Mouse (Mus musculus): Measurements from ENCODE around the gene Dlg3. TPM values are rescaled to one million over a fixed set of nuclear protein-coding genes. Genes with fewer than 3 reads are reported as not detected.

Dlg3 gene
- total and polyA plus RNA-seq, 3 experiments, result 0.05 TPM; not detected in 2

DNA sequence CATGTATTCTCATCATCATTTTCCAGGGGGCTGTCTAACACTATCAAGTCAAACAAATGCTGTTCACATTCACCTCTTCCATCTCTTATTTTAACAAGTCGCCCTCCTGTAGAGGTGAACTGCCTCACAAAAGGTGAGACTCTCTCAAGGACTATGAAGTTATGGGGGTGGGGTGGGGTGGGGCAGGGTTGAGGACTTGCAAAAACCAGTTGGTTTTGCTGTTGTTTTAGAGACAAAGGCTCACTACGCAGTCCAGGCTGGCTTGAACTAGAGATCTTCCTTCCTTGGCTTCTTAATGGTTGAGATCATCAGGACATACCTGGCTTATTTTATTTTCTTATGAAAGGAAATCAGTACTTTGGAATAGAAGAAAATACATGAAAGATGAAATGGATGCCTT lies 65.3 kb downstream of the Dlg3 start:
- Histone ChIP-seq H3K4me1 (ENCODE audit: insufficient read depth, low read depth, low read length) (no peaks in the 10 kb centered on the region), H3K27me3 (ENCODE audit: insufficient read depth, low read length) (no peaks in the 10 kb centered on the region), H3K9me3 (replicated peaks) (no peaks in the 10 kb centered on the region), H3K36me3 (replicated peaks) (no peaks in the 10 kb centered on the region), H3K4me3 (ENCODE audit: low read depth, low read length) (no peak overlapping the region)
- DNase-seq (ENCODE audit: low spot score) (no peak), ATAC-seq (ENCODE audit: extremely low read depth, insufficient number of reproducible peaks, low FRiP score, poor library complexity, severe bottlenecking) (no peak)
- TF ChIP-seq CTCF (IDR thresholded peaks at IDR 0.05; ENCODE audit: low read depth, low read length), result no peak
- no peak for TF ChIP-seq GATA2 (IDR thresholded peaks at IDR 0.05; ENCODE audit: borderline replicate concordance, low read depth, low read length)
- TF ChIP-seq GATA1 (IDR thresholded peaks at IDR 0.05; ENCODE audit: borderline replicate concordance, low read length), result no peak
- TF ChIP-seq POLR2AphosphoS5 (IDR thresholded peaks at IDR 0.05; ENCODE audit: insufficient replicate concordance, low read depth, low read length), result no peak
- TF ChIP-seq TAL1 (conservative IDR thresholded peaks at IDR 0.05; ENCODE audit: low read depth, low read length), result no peak

GRCm38 (mm10) chrX:100839211-100839610 lies 71.7 kb downstream of the Dlg3 start:
- Histone ChIP-seq H3K9me3 (replicated peaks) (no peaks in the 10 kb centered on the region), H3K4me1 (ENCODE audit: insufficient read depth, low read depth, low read length) (no peaks in the 10 kb centered on the region), H3K4me3 (ENCODE audit: low read depth, low read length) (no peak overlapping the region), H3K36me3 (replicated peaks) (no peaks in the 10 kb centered on the region), H3K27me3 (ENCODE audit: insufficient read depth, low read length) (no peaks in the 10 kb centered on the region)
- DNase-seq (ENCODE audit: low spot score), result no peak
- ATAC-seq (ENCODE audit: extremely low read depth, insufficient number of reproducible peaks, low FRiP score, poor library complexity, severe bottlenecking), result no peak
- TF ChIP-seq GATA2 (IDR thresholded peaks at IDR 0.05; ENCODE audit: borderline replicate concordance, low read depth, low read length) (no peak), GATA1 (IDR thresholded peaks at IDR 0.05; ENCODE audit: borderline replicate concordance, low read length) (no peak), TAL1 (conservative IDR thresholded peaks at IDR 0.05; ENCODE audit: low read depth, low read length) (no peak), CTCF (IDR thresholded peaks at IDR 0.05; ENCODE audit: low read depth, low read length) (no peak), POLR2AphosphoS5 (IDR thresholded peaks at IDR 0.05; ENCODE audit: insufficient replicate concordance, low read depth, low read length) (no peak)

Other genes starting within 250 kb of the Dlg3 start
- not detected in 2 replicates for gene Dgat2l6, start 242.9 kb upstream of the Dlg3 start, total RNA-seq (2014; fragmentation: Nextera tagmentation)
- gene Dgat2l6, start 242.9 kb upstream of the Dlg3 start, total RNA-seq (2017), result 0.11 and 0.12 TPM in 2 replicates
- gene Dgat2l6, start 242.9 kb upstream of the Dlg3 start, polyA plus RNA-seq (2012), result not detected in 2 replicates
- not detected in 2 replicates for gene Awat1, start 195.5 kb upstream of the Dlg3 start, total RNA-seq (2014; fragmentation: Nextera tagmentation)
- gene Awat1, start 195.5 kb upstream of the Dlg3 start, total RNA-seq (2017), result 0.12 TPM in 1 of 2 replicates, not detected in the other
- not detected in 2 replicates for gene Awat1, start 195.5 kb upstream of the Dlg3 start, polyA plus RNA-seq (2012)
- not detected in 2 replicates for gene P2ry4, start 172.9 kb upstream of the Dlg3 start, total RNA-seq (2014; fragmentation: Nextera tagmentation)
- gene P2ry4, start 172.9 kb upstream of the Dlg3 start, total RNA-seq (2017), result 0.05 TPM in 1 of 2 replicates, not detected in the other
- not detected in 2 replicates for gene P2ry4, start 172.9 kb upstream of the Dlg3 start, polyA plus RNA-seq (2012)
- not detected in 2 replicates for gene Arr3, start 162.2 kb upstream of the Dlg3 start, total RNA-seq (2014; fragmentation: Nextera tagmentation)
- 0.38 TPM in 1 of 2 replicates, not detected in the other for gene Arr3, start 162.2 kb upstream of the Dlg3 start, total RNA-seq (2017)
- not detected in 2 replicates for gene Arr3, start 162.2 kb upstream of the Dlg3 start, polyA plus RNA-seq (2012)
- 66.0 and 77.6 TPM in 2 replicates for gene Kif4, start 142.0 kb upstream of the Dlg3 start, total RNA-seq (2014; fragmentation: Nextera tagmentation)
- 51.2 and 64.4 TPM in 2 replicates for gene Kif4, start 142.0 kb upstream of the Dlg3 start, total RNA-seq (2017)
- gene Kif4, start 142.0 kb upstream of the Dlg3 start, polyA plus RNA-seq (2012), result 3.5 and 3.6 TPM in 2 replicates
- 52.7 and 58.3 TPM in 2 replicates for gene Pdzd11, start 141.2 kb upstream of the Dlg3 start, total RNA-seq (2014; fragmentation: Nextera tagmentation)
- 37.0 and 39.0 TPM in 2 replicates for gene Pdzd11, start 141.2 kb upstream of the Dlg3 start, total RNA-seq (2017)
- gene Pdzd11, start 141.2 kb upstream of the Dlg3 start, polyA plus RNA-seq (2012), result 4.2 and 8.4 TPM in 2 replicates
- not detected in 2 replicates for gene Gdpd2, start 37.8 kb upstream of the Dlg3 start, total RNA-seq (2014; fragmentation: Nextera tagmentation)
- 0.16 TPM in 1 of 2 replicates, not detected in the other for gene Gdpd2, start 37.8 kb upstream of the Dlg3 start, total RNA-seq (2017)
- gene Gdpd2, start 37.8 kb upstream of the Dlg3 start, polyA plus RNA-seq (2012), result not detected in 2 replicates